Mouse (Mus musculus) neutrophil, adult 5-6 weeks (primary cell): ENCODE data around the gene Adrm1. TPM values are rescaled to one million over a fixed set of nuclear protein-coding genes. Genes with fewer than 3 reads are reported as not detected.

Experiments used
- ATAC-seq: fragments of 151-379, 151-347 bp; 2 replicates; pipeline ENCODE4 v1.8.0; 2017; ENCODE audit warnings: mild to moderate bottlenecking, moderate TSS enrichment; ENCODE audit not compliant: insufficient number of reproducible peaks, poor library complexity, low FRiP score, severe bottlenecking; ENCODE audit errors: extremely low read depth
- total RNA-seq: library from RNA; stranded (forward); fragments of 200-1000 nt; gene quantifications from 2 replicates; pipeline ENCODE4 v1.2.3, GENCODE M21; 2017

Gene Adrm1
- total RNA-seq, 1 experiment from 2014 or later, result 75.9 TPM

GRCm38 (mm10) chr2:180175725-180176124 is 4.4 kb downstream of the Adrm1 start:
- no peak for ATAC-seq

DNA sequence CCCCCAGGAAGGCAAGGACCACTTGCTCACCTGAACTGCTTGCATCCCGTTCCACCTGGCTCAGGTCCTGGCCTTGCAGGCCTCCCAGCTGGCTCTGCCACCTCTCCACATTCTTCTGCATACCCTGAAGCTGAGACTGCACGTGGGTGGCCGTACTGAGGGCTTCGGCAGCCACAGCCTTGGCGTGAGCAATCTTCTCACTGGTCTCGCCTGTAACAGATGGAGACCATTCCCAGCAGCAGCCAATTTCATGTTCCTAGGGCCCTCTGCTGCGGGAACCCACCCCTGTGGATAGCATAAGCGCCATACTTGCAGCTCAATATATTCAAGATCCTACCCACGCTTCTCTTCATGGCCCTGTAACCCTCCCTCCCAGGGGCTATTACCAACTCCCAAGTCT is 10.3 kb downstream of the Adrm1 start:
- no peak for ATAC-seq

DNA sequence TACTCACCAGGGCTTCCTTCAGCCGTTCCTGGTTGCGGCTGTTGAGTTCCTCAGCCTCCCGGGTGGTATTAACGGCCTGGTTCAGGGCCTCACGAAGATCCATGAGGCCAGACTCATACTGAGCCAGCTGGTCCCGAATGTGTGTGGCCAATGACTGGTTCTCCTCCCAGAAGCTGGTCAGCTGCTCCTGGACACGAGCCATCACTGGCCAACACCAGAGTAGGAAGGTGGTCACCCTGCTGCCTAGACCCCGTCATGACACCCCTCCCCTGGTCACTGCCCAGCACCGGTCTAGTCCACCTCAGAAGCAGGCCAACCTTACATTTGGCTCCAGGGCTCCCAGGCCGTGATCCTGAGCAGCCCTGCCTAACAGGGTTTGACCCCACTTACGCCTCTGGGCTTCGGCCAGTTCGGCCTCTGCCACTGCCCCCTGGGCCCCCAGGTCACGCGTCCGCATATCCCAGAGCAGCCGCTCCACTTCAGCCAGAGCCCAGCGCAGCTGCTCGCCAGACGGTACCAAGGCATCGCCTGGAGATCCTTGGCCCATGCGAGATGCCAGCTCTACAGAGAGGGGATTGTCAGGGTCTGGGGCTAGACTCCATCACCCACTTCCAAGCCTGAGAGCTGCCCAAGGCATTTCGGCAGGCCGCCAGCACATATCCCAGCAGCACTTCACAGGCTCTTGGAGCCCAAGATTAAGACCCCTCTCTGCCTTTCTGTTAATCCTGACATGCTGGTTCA is 12.9 kb downstream of the Adrm1 start:
- no peak for ATAC-seq

- no peak for ATAC-seq
Observed at GRCm38 (mm10) chr2:180184752-180185109, 13.4 kb downstream of the Adrm1 start.

DNA sequence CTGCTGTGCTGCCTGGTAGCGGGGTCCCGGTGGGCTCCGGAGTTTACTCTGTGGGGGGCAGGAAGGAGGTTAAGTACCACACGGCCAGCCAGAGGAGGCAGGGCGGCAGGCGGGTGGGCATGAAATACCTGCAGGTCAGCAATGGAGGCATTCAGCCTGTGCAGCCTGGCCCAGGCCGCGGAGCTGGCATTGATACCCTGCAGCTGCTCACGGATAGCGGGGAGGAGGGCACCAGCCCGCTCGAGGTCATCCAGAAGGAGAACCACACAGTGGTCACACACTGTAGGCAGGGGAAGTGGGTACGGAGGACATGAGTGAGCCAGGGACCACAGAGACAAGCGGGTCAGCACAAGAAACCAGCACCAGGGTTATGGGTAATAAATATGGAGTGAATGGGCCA is 14.4 kb downstream of the Adrm1 start:
- no peak for ATAC-seq

DNA sequence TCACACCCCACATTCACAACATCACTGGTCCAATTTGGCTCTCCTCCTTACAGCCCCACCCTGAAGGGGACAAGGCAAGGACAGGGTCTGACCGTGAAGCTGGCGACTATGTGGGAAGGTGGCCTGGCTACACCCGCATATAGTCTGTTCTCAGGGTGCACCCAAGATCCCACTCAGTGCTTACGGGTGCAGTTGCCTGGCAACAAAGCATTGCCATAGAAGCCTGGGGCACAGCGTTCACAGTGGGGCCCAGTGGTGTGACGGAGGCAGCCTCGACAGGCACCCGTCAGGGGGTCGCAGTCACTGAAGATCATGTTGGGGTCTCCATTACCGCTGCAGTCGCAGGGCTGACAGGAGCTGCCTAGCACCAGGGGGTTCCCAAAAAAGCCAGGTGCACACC is 16.1 kb downstream of the Adrm1 start:
- no peak for ATAC-seq

GRCm38 (mm10) chr2:180196610-180197322 is 25.5 kb downstream of the Adrm1 start:
- ATAC-seq, result no peak

DNA sequence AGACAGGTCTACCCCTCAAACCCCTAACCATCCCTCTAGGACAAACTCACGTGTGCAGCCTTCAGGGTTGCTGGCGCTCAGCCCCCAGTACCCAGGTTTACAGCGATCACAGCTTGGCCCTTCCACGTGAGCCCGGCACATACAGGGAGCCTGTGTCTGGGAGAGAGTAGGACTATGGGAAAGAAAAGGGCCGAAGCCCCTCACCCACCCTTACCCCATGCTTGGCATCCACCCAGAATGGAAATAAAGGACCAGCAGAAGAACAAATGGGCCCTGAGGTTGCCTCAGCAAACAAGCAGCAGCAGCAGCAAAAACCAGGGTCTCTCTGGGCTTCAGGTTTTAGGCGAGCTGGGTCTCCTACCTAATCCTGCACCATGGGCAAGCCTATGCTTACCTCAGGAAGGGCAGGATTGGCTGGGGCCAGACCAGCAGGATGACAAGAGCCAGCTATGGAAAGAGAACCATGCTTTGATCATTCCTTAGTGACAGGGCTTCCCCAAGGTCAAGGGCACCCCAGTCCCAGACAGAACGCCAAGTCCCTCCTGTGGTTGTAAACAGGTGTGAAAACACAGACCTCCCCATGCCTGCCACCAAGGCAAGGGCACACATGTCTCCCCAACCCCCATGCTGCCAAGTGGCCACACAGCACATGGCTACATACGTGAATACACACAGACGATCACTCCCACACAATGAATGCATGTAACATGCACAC is 26.2 kb downstream of the Adrm1 start:
- no peak for ATAC-seq

GRCm38 (mm10) chr2:180198782-180199181 is 27.5 kb downstream of the Adrm1 start:
- no peak for ATAC-seq

DNA sequence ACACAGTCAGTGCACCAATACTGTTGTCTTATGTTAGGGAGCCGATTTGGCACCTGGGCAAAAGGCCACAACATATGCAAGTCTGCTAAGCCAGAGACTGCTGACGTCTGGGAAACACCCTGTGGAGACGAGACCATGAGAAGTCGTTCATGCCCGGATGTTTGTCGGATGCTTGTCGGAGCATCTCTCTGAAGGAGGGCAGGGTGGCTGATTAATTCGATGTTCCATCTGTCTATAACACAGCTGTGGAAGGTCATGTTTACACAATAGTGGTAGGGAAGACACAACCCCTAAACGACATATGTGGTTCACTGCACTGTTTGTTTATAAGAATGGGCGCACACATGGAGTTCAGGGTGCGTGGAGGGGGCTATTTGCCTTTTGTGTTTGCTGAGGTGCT is 29.4 kb downstream of the Adrm1 start:
- no peak for ATAC-seq

GRCm38 (mm10) chr2:180201303-180201702 is 30.0 kb downstream of the Adrm1 start:
- ATAC-seq, result no peak

DNA sequence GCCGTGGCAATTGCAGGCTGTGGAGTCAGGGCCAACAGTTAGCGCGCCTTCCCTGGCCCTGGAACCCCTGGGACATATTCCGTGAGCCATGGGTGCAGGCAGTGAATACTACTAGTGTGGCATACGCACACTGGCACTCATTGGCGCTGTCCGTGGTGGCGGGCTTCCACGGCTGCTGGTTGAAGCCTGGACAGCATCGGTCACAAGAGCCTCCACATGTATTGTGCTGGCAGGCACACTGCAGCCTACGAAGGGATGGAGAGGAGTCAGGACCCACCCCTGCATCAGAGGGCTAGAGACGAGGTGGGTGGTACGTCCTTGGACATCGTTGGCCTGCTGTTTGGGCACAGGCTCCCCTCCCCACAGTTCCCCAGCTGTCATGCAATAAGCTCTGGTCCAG is 31.0 kb downstream of the Adrm1 start:
- ATAC-seq, result no peak

DNA sequence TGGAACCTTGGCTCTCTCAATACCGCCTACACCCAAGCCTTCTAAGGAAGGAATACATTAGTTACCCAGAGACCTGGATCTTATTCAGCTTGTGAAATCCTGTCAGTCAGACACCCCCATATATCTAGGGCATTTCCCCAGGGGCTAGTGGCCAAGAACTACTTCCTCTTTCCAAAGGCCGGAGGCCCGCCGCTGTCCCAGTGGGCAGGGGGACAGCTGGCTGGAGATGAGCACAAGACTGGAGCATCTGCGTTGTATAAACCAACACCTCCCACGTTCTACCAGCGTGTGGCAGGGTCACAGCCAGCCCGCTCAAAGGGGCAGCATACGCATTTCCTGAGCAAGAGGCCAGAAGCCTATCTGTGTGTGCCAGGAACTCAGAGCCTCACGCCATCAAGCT is 31.5 kb downstream of the Adrm1 start:
- no peak for ATAC-seq

DNA sequence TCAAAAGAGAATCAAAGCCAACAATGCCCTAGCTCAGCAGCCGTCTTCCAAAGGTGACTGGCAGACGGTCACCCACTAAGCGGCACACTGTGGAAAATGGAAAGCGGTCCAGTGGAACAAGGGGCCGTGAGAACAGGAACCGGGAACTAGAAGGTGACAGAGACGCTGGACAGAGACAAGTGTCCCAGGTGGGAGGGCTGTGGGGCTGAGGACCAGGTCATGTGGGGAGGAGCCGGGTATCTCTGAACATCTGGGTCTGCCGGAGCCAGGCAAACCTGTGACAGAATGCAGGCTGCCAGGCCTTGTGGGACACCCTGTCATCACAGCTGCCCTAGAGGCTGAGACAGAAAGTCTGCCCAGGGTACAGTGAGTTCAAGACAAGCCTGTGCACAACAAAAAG is 33.2 kb downstream of the Adrm1 start:
- ATAC-seq, result no peak

DNA sequence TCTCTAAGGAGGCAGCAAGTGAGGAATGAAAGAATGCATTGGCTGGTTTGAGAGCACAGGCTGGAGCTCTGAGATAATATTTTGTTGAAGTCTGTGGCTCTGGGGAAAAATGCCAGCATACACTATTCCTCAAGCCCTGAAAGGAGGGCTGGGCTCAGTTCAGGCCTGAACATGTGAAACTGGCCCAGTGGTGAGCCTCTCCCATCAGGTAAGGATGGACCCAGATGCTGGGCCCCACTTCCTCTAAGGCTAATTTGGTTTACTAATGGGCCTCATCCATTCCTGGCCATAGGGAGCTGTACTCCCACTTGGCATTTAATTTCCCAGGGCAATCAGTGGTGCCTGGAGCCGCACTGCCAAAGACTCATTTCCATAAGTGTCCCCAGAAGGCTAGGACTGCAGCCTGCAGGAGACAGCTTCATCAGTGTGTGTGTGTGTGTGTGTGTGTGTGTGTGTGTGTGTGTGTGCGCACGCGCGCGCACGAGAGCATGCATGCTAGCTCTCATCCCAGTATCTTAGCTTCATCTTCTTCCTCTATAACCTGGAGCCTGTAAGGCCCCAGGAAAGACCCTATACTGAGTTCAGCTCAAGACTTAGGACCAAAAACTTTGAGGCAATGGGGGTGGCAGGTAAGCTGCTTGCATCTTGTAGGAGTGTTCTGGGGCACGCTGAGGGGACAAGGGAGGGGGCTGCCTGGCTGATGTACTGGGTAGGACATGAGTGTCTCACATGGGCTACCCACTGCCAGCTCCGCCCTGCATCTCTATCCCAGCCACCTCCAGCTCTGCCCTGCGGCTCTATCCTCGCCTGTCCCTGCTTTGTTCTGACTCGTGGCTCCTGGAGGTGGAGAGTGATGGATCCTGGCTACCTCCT is 34.0 kb downstream of the Adrm1 start:
- ATAC-seq, result no peak

DNA sequence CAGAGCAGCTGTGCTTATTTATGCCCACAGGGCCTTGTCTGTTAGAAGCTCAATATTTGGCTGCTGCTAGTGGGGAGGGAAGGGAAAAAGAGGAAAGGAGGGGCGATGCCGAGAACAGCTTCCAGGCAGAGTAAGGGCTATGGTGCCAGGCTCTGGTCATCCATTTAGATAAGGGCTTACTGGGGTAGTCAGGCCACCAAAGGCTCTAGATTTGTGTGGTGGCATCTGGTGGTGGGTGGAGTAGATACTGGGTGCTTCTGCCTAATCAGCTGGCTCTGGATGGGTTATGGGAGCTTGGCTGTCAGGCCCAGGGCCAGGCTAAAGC is 34.6 kb downstream of the Adrm1 start:
- ATAC-seq, result no peak

- ATAC-seq, result no peak
Observed at GRCm38 (mm10) chr2:180207840-180208239, 36.6 kb downstream of the Adrm1 start.

GRCm38 (mm10) chr2:180208976-180209375 is 37.7 kb downstream of the Adrm1 start:
- ATAC-seq, result no peak

DNA sequence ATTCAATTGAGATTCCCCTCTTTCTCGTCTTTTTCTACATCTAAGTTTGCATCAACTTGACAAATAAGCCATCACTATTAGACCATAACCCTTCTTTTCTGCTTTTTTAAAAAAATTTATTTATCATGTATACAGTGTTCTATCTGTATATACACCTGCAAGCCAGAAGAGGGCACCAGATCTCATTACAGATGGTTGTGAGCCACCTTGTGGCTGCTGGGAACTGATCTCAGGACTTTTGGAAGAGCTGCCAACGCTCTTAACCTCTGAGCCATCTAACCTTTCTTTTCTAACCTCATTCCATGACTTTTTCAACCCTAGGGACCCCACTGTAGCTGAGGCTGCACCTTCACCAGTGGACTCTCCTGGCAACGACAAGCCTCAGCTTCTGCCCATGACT is 41.0 kb downstream of the Adrm1 start:
- no peak for ATAC-seq
